Mouse (Mus musculus): ENCODE measurements around the gene Fbxo6.

GRCm38 (mm10) chr4:148152547-148152946 is 607 bp upstream of the Fbxo6 start:
- TF ChIP-seq CTCF (conservative IDR thresholded peaks at IDR 0.05; ENCODE audit: low read length) (no peak), NANOG (IDR thresholded peaks at IDR 0.05; ENCODE audit: borderline replicate concordance, low read length) (no peak), POU5F1 (IDR thresholded peaks at IDR 0.05; ENCODE audit: borderline replicate concordance, low read length) (no peak)
